Mouse (Mus musculus): Measurements from ENCODE around the gene Gas2l3. TPM values are rescaled to one million over a fixed set of nuclear protein-coding genes. Genes with fewer than 3 reads are reported as not detected.

Gas2l3 gene
- total and polyA plus RNA-seq, 2 experiments from 2014 or later: 1.7 to 3.7 TPM

GRCm38 (mm10) chr10:89453794-89454193 is 10.0 kb upstream of the Gas2l3 start:
- Histone ChIP-seq H3K4me1 (ENCODE audit: insufficient read depth, low read length) (no peaks in the 10 kb centered on the region), H3K27me3 (ENCODE audit: insufficient read depth, low read length) (no peaks in the 10 kb centered on the region), H3K9ac (replicated peaks; ENCODE audit: low read length, poor library complexity, severe bottlenecking) (no peak overlapping the region), H3K27ac (ENCODE audit: low read depth, low read length) (no peak overlapping the region), H3K9me3 (ENCODE audit: low read length) (no peaks in the 10 kb centered on the region), H3K4me2 (ENCODE audit: low read depth, low read length, poor library complexity, severe bottlenecking) (no peak overlapping the region), H3K36me3 (ENCODE audit: insufficient read depth, low read length) (no peaks in the 10 kb centered on the region), H3K4me3 (ENCODE audit: low read depth, low read length) (no peak overlapping the region)
- TF ChIP-seq CTCF (IDR thresholded peaks at IDR 0.05): no peak
- no peak for ATAC-seq (ENCODE audit: low FRiP score)
- DNase-seq (ENCODE audit: low spot score): no peak
- 85% methylated on average over 3 of the region's 3 CpGs for WGBS

DNA sequence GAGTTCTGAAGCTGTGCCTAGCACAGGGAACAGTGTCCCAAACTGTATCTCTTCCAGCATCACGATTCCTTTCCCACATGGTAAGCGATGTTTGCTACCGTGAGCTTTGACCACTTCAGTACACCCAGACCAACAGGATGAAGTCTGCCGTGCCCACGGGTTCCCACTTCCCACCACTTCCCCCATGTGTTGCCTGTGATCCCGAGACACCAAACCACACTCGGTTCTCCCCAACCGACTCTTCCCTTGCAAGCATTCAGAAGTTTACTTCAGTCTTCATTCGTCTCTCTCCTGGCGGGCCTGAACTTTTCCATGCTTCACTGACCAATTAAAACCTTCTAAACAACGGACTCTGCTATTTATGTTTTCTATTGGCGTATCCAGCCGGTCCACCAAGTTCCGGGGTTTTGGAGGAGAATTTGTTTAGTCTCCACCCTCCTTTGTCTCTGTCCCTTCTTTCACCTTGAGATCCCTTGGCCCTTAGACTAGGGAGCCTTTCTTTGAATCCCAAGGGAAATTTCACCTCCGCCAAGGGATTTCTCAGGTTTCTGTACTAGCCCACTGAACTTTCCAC is 9.4 kb upstream of the Gas2l3 start:
- H3K9me3 ChIP-seq (ENCODE audit: low read length): no peaks in the 10 kb centered on the region
- WGBS: 82% methylated on average over 15 of the region's 15 CpGs
- H3K4me1 ChIP-seq (ENCODE audit: insufficient read depth, low read length): no peaks in the 10 kb centered on the region
- no peaks in the 10 kb centered on the region for H3K27me3 ChIP-seq (ENCODE audit: insufficient read depth, low read length)
- no peak overlapping the region for H3K27ac ChIP-seq (ENCODE audit: low read depth, low read length)
- DNase-seq (ENCODE audit: low spot score): no peak
- H3K4me3 ChIP-seq (ENCODE audit: low read depth, low read length): no peak overlapping the region
- H3K36me3 ChIP-seq (ENCODE audit: insufficient read depth, low read length): no peaks in the 10 kb centered on the region
- H3K9ac ChIP-seq (replicated peaks; ENCODE audit: low read length, poor library complexity, severe bottlenecking): no peak overlapping the region
- H3K4me2 ChIP-seq (ENCODE audit: low read depth, low read length, poor library complexity, severe bottlenecking): no peak overlapping the region
- no peak for ATAC-seq (ENCODE audit: low FRiP score)
- no peak for TF ChIP-seq CTCF (IDR thresholded peaks at IDR 0.05)

DNA sequence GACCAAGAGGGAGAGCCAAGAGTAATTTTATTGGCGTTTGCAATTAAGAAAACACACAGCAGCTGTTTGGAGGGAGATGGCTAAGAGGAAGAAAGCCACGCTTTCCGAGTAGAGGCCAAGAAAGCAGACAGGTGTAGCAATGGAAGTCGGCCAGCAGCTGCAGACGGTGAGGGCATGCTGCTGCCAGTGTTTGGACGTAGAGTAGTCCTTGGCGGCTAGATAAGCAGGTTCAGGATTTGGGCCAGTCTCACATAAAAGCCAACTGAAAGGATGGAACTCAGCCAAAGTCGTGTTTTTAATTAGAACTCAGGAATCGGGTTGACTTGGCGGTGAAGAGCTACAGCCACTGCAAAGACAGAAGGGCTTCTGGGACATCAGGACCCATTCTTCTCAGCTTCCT is 6.6 kb upstream of the Gas2l3 start:
- no peak for TF ChIP-seq CTCF (IDR thresholded peaks at IDR 0.05)
- no peaks in the 10 kb centered on the region for H3K36me3 ChIP-seq (ENCODE audit: insufficient read depth, low read length)
- 0 out of 2 replicates have a peak, but pooled peaks cover 5% of the 10 kb centered on the region for H3K27me3 ChIP-seq (ENCODE audit: insufficient read depth, low read length)
- no peaks in the 10 kb centered on the region for H3K9me3 ChIP-seq (ENCODE audit: low read length)
- H3K4me3 ChIP-seq (ENCODE audit: low read depth, low read length): no peak overlapping the region
- no peak overlapping the region for H3K27ac ChIP-seq (ENCODE audit: low read depth, low read length)
- 73% methylated on average over 10 of the region's 10 CpGs for WGBS
- ATAC-seq (ENCODE audit: low FRiP score): no peak
- no peak overlapping the region for H3K4me2 ChIP-seq (ENCODE audit: low read depth, low read length, poor library complexity, severe bottlenecking)
- DNase-seq (ENCODE audit: low spot score): peak; percentile 67
- H3K9ac ChIP-seq (replicated peaks; ENCODE audit: low read length, poor library complexity, severe bottlenecking): no peak overlapping the region
- H3K4me1 ChIP-seq (ENCODE audit: insufficient read depth, low read length): no peaks in the 10 kb centered on the region

GRCm38 (mm10) chr10:89444381-89444780 is 614 bp upstream of the Gas2l3 start:
- DNase-seq (ENCODE audit: low spot score) (no peak), ATAC-seq (ENCODE audit: low FRiP score) (no peak)
- H3K9me3 ChIP-seq (ENCODE audit: low read length): no peaks in the 10 kb centered on the region
- H3K27me3 ChIP-seq (ENCODE audit: insufficient read depth, low read length): peaks cover 9% of the 10 kb centered on the region; the same call in 1 of the 2 replicates
- H3K9ac ChIP-seq (replicated peaks; ENCODE audit: low read length, poor library complexity, severe bottlenecking): peak overlapping the region; percentile 68; the same call in 1 of the 2 replicates
- H3K27ac ChIP-seq (ENCODE audit: low read depth, low read length): no peak overlapping the region
- H3K36me3 ChIP-seq (ENCODE audit: insufficient read depth, low read length): no peaks in the 10 kb centered on the region
- H3K4me1 ChIP-seq (ENCODE audit: insufficient read depth, low read length): no peaks in the 10 kb centered on the region
- H3K4me2 ChIP-seq (ENCODE audit: low read depth, low read length, poor library complexity, severe bottlenecking): peak overlapping the region; percentile 93
- WGBS: 33% methylated on average over 3 of the region's 3 CpGs
- TF ChIP-seq CTCF (IDR thresholded peaks at IDR 0.05): no peak
- peak overlapping the region; percentile 57 for H3K4me3 ChIP-seq (ENCODE audit: low read depth, low read length)

GRCm38 (mm10) chr10:89443115-89443622 is 598 bp downstream of the Gas2l3 start:
- DNase-seq (ENCODE audit: low spot score) (no peak), ATAC-seq (ENCODE audit: low FRiP score) (peak; percentile 46)
- Histone ChIP-seq H3K27ac (ENCODE audit: low read depth, low read length) (no peak overlapping the region), H3K4me2 (ENCODE audit: low read depth, low read length, poor library complexity, severe bottlenecking) (peak overlapping the region; percentile 93), H3K4me1 (ENCODE audit: insufficient read depth, low read length) (no peaks in the 10 kb centered on the region), H3K9me3 (ENCODE audit: low read length) (no peaks in the 10 kb centered on the region), H3K4me3 (ENCODE audit: low read depth, low read length) (peak overlapping the region; percentile 57), H3K36me3 (ENCODE audit: insufficient read depth, low read length) (no peaks in the 10 kb centered on the region), H3K9ac (replicated peaks; ENCODE audit: low read length, poor library complexity, severe bottlenecking) (peak overlapping the region; percentile 68), H3K27me3 (ENCODE audit: insufficient read depth, low read length) (peaks cover 9% of the 10 kb centered on the region; the same call in 1 of the 2 replicates)
- under 1% methylated on average over 17 of the region's 17 CpGs for WGBS
- no peak for TF ChIP-seq CTCF (IDR thresholded peaks at IDR 0.05)

- H3K4me3 ChIP-seq (ENCODE audit: low read depth, low read length): peak overlapping the region; percentile 57
- peak overlapping the region; percentile 93 for H3K4me2 ChIP-seq (ENCODE audit: low read depth, low read length, poor library complexity, severe bottlenecking)
- ATAC-seq (ENCODE audit: low FRiP score): no peak
- no peak for DNase-seq (ENCODE audit: low spot score)
- H3K36me3 ChIP-seq (ENCODE audit: insufficient read depth, low read length): no peaks in the 10 kb centered on the region
- no peak overlapping the region for H3K27ac ChIP-seq (ENCODE audit: low read depth, low read length)
- H3K9ac ChIP-seq (replicated peaks; ENCODE audit: low read length, poor library complexity, severe bottlenecking): no peak overlapping the region
- H3K4me1 ChIP-seq (ENCODE audit: insufficient read depth, low read length): no peaks in the 10 kb centered on the region
- WGBS: 18% methylated on average over 4 of the region's 4 CpGs
- no peak for TF ChIP-seq CTCF (IDR thresholded peaks at IDR 0.05)
- peaks cover 9% of the 10 kb centered on the region; the same call in 1 of the 2 replicates for H3K27me3 ChIP-seq (ENCODE audit: insufficient read depth, low read length)
- H3K9me3 ChIP-seq (ENCODE audit: low read length): no peaks in the 10 kb centered on the region
These were observed 1.1 kb downstream of the Gas2l3 start for GRCm38 (mm10) chr10:89442640-89443039.

All from midbrain, postnatal 0 days (tissue).